Mouse (Mus musculus) adrenal gland, postnatal 10 days (tissue): ENCODE measurements around the gene Hoga1. TPM values are rescaled to one million over a fixed set of nuclear protein-coding genes. Genes with fewer than 3 reads are reported as not detected.

ENCODE experiments used
- DNase-seq: peaks from one replicate; pipeline ENCODE4 v3.0.0; 2021; ENCODE audit warnings: mixed read lengths
- total RNA-seq, 2 experiments: library from RNA; stranded (reverse); gene quantifications; 2 replicates each; pipeline ENCODE4 v1.2.3; 2021

Hoga1 gene
- total RNA-seq, 2 experiments from 2014 or later, result 24.6 to 39.9 TPM

- DNase-seq, result peak; percentile 61
Measured at GRCm38 (mm10) chr19:42021681-42022541, 23.5 kb upstream of the Hoga1 start.

DNA sequence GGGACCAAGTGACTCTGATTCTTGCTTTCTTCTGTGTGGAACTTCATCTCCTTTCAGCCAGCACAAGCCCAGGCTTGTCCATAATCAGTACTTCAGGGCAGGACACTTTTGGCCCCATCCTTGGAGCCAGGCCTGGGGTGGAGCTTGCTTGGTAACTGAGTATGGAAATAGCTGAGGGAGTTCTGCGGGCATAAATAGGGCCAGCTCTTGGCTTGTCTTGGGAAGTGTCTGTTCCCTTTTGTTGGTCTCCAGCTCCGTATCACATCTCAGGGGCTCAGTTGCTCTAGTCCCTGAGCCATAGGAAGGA, 22.9 kb upstream of the Hoga1 start:
- DNase-seq, result no peak

- peak; percentile 89 for DNase-seq
Measured at GRCm38 (mm10) chr19:42026158-42026557, 19.3 kb upstream of the Hoga1 start.

DNA sequence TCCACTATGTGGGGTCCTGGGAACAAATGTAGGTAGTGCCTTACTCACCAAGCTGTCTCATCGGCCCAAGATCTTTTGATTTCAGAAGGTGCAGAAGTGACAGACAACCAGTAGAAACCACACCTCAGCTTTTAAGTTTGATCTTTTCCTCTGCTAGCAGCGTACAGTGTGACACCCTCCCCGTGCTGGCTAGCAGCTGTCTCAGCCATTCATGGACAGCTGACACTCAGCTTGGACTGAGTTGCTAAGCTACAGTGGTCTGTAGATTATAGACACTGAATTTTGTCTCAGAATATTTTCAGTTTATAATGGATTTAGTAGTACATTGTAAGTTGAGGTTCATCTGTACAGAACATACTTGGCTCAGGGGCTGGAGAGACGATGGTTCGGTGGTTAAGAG, 14.3 kb upstream of the Hoga1 start:
- no peak for DNase-seq

- DNase-seq, result no peak
Measured at GRCm38 (mm10) chr19:42033611-42034010, 11.8 kb upstream of the Hoga1 start.

DNA sequence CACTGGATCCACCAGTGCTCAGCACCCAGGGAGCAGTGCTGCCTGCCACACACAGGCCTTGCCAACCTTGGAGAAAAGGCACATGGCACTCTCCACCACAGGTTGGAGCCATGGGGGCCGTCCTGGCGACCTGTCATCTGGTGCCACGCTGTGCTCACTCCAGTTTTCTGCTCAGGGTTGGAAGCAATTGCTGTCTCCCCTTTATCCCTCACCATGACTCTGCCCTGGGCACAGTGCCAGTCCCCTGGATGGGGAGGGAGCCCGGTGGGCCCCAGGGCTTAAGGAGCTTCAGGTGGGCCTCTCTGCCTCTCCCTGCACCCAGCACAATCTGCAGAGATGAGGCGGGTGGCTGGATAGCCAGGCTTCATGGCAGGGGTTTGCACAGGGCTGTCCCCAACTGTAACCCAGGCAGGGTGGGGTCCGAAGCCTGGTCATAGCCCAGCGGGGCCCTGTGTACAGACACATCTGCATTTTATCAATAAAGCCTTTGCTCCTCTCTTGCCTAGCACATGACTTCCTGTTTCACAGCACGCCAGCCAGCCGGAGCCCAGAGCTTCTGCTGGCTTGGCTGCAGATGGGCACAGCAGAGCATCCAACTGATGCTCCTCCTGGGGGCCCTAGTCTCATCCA, 11.1 kb upstream of the Hoga1 start:
- no peak for DNase-seq

- no peak for DNase-seq
Measured at GRCm38 (mm10) chr19:42034881-42035455, 10.4 kb upstream of the Hoga1 start.

DNA sequence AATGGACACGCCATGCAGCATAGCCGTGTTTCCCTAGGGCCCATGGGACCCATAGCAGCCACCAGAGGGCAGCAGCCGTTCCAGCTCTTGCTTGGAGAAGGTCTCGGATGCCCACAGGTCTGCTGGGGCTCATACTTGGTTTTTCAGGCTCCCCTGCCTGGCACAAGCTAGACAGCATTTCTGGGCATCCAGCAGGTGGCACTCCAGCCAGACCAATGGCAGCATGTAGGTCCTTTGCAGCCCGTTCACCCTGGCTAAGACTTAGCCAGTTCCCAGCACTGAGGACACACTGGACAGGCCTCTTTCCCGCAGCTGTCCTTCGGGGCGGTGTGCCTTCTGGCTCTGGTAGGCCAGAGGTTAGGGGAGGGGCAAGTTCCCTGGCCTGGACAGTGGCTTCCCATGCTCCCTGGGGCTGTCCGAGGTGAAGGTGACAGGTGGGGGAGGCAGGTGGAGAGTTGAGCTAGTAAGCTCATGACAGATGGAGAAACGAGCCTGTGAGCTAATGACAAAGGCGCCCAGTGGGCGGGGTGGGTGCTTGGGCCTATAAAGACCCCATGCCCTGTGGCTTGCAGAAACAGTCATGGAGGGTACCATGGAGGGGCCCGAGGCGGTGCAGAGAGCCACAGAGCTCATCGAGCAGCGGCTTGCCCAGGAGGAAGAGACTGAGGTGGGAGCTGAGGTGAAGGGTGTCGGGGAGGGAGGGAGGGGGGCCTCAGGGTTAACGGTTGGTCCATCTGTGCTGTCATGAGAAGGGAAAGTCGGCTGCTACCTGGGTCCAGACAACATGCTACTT, 9.8 kb upstream of the Hoga1 start, which contains the start of gene Ankrd2:
Gene Ankrd2 (plus strand): TSS at position 545 of the 793 bp plus-strand sequence.
- peak; percentile 91 for DNase-seq

GRCm38 (mm10) chr19:42036357-42036756, 9.1 kb upstream of the Hoga1 start:
- no peak for DNase-seq

- no peak for DNase-seq
Measured at GRCm38 (mm10) chr19:42037167-42037702, 8.2 kb upstream of the Hoga1 start.

DNA sequence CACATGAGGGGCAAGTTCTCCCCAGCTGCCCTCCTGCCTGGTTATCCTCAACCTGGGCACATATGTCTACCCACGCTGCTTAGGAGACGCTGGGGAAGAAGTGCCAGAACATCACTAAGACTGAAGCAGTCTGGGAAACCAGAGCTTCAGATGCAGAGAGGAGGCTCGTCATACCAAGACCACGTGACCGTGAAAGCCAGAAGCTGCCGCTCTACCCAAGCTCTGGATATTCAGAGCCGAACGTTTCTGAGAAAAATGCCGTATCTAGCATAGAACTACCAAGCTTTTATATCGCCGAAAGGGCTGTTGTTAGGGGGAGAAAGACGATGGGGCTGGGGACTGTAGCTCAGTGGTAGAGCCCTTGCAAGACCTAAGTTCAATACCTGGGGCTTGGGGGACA, 7.1 kb upstream of the Hoga1 start:
- DNase-seq, result no peak

DNA sequence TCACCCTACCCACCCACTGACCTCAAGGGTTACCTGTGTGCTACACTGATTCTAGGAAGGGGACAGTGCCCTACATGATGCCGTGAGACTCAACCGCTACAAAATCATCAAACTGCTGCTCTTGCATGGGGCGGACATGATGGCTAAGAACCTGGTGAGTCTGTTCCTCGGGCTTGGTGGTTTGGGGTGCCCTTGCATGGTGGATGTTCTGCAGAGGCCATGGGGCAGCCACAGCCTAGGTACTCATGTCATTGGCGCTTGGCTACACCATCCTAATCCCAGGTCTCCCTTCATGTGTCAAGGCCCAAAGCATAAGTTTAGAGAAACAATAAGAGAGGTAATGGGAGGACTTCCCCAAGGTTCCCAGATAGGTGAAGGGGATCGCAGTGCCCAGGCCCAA, 1.4 kb upstream of the Hoga1 start:
- no peak for DNase-seq

DNA sequence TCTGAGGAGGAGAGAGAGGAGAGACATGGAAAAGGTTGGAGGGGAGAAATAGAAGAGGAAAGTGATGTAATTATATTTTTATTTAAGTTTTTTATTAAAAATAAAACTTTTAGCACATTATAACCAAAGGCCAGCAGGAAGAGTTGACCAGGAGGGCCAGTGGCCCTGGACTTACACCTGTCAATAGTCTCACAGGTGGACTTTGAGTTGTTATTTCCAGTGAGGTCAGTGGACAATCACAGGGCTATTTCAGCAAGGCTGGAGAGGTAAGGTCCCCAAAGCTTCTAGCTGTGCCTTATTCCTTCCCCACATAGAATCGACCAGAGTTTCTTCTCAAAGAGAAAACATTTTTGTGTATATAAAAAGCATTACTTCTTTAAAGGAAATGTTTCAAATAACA, 4.8 kb downstream of the Hoga1 start:
- DNase-seq, result no peak

DNA sequence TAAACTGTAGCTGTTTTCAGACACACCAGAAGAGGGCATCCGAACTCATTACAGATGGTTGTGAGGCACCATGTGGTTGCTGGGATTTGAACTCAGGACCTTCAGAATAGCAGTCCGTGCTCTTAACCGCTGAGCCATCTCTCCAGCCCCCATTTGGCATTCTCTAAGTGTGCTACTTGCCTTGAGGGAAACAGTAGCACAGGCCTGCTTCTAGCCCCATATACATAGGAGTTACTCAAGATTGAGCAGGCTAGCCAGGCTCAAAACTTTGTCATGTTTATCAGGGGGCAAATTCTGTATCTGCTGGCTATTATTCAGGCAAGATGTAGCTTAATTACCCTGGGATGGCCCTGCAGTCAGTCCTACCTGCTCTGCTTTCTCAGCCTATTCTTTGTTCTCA, 5.9 kb downstream of the Hoga1 start:
- DNase-seq, result no peak

GRCm38 (mm10) chr19:42051948-42052347, 6.5 kb downstream of the Hoga1 start, which contains the start of gene 4933411K16Rik:
TSS of gene 4933411K16Rik (plus strand) at chr19:42052248.
- DNase-seq, result no peak

DNA sequence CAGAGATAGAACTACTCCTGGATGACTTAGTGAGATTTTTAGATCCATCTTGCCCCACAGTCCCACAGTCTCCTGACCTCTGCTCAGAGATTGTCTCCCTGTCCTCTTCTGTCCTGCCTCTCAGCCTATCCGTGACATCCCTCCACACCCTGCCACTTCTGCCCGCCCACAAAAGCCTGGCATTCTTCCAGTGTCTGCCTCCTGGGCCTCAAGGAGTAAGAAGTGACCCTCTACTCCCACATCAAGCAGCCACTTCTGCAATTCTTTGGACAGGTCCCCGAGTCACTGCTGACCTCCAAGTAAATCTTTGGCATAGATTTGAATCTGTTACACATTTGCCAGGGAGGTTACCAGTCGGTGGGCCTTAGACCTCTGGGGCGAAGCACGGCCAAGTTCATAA, 8.8 kb downstream of the Hoga1 start:
- peak; percentile 48 for DNase-seq

GRCm38 (mm10) chr19:42055881-42056280, 10.5 kb downstream of the Hoga1 start:
- DNase-seq, result peak; percentile 73

DNA sequence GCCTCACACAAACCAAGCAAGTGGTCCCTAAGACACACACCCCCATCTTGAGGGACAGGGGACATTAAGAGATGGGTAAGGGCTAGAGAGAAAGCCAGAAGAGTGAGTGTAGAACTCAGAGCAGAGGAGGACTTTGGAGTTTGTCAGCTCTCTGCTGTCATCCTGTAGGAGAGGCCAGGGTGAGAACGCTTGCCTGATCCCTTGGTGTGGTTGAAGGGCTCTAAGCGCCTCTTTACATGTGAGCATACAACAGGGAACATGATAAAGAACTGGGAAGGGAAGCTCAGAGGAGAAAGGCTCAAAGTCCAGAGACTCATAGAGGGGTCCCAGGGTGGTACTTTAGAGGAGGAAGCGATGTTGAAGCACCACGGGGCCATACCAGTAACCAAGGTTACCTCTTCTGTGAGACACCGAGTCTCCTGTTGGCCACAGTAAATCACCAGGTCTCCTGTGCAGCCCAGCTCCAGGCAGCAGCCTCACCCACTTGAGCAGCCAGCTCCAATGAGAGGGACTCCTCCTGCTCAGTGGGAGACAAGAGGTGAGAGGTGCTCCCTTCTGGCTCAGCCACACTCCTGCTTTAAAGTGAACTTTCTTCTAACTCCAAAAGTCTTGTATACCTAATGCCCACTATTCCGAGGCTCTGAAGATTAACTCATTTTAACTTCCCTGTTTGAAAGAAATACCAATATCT, 11.5 kb downstream of the Hoga1 start:
- no peak for DNase-seq

GRCm38 (mm10) chr19:42058426-42058825, 13.0 kb downstream of the Hoga1 start:
- no peak for DNase-seq

GRCm38 (mm10) chr19:42061443-42061842, 16.0 kb downstream of the Hoga1 start:
- no peak for DNase-seq

DNA sequence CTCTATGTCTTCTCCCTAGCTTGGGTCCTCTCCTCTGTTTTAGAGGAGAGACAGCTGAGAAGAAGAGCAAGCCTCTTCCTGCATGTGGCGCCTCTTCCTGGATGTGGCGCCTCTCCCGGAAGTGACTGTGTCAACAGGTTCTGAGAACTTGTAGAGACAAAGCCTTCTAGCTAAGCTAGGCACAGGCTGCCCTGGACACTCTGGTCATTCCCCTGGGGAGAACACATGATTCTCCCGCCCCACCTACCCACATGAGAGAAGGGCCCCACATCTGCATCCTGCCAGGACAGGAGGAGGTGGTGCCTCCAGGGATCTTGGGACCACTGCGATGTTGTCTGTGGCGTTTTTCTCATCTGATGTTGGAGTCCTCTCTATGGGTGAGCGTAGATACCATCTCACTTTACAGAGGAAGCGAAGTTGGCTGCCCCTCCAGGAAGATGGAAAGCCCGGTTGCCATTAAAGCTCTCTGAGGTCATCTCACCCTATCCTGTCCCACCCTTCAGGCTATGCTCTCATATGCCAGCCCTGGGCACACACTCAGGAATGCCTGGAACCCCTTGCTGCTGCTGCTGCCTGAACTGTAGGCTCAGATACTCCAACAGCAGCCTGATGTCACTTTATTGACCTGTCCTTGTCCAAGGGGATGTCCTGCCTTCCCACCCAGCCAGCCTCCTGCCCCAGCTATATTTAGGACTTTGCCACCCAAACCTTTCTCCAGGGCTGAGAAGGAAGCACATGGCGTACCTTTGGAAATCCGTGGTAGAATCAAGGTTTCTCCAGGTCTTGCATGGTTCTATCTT, 23.2 kb downstream of the Hoga1 start:
- no peak for DNase-seq
